Mouse (Mus musculus) midbrain, embryonic 12.5 days (tissue): Measurements from ENCODE around the gene Fam133b. TPM values are rescaled to one million over a fixed set of nuclear protein-coding genes. Genes with fewer than 3 reads are reported as not detected.

Experiments used
- ATAC-seq: fragments of 200-750 bp; cut with Nextera tagmentation; 2 replicates; pipeline ENCODE4 v1.8.0; 2017; ENCODE audit warnings: low read depth, moderate TSS enrichment, moderate library complexity; ENCODE audit not compliant: low FRiP score
- H3K27ac ChIP-seq: fragments of 300-500 bp; sonication (generic); replicated peaks from 2 replicates; pipeline ENCODE4 v1.5.1; 2016; ENCODE audit warnings: mild to moderate bottlenecking
- H3K27me3 ChIP-seq: fragments of 300-500 bp; sonication (generic); 2 replicates; pipeline ENCODE4 v1.6.1; 2016; ENCODE audit warnings: mild to moderate bottlenecking
- H3K36me3 ChIP-seq: fragments of 300-500 bp; sonication (generic); 2 replicates; pipeline ENCODE4 v1.6.1; 2016
- H3K4me1 ChIP-seq: fragments of 300-500 bp; sonication (generic); 2 replicates; pipeline ENCODE4 v1.6.1; 2016
- H3K4me2 ChIP-seq: fragments of 300-500 bp; sonication (generic); replicated peaks from 2 replicates; pipeline ENCODE4 v1.6.1; 2016; ENCODE audit warnings: mild to moderate bottlenecking, moderate library complexity
- H3K4me3 ChIP-seq: fragments of 300-500 bp; sonication (generic); 2 replicates; pipeline ENCODE4 v1.5.1; 2016; ENCODE audit warnings: mild to moderate bottlenecking
- H3K9ac ChIP-seq: fragments of 300-500 bp; sonication (generic); replicated peaks from 2 replicates; pipeline ENCODE4 v1.6.1; 2016; ENCODE audit warnings: mild to moderate bottlenecking, moderate library complexity
- H3K9me3 ChIP-seq: fragments of 300-500 bp; sonication (generic); 2 replicates; pipeline ENCODE4 v1.6.1; 2016; ENCODE audit warnings: mild to moderate bottlenecking
- WGBS: fragments of 180-500 bp; shearing (Covaris S2); methylation state at CpG from one replicate; pipeline ENCODE4 v1.1.7; 2016; 5-methylcytosine and 5-hydroxymethylcytosine counted together
- polyA plus RNA-seq: library from polyadenylated mRNA; unstranded; fragments of >200 nt; fragmentation: Nextera tagmentation; extraction: Ambion mirVana; gene quantifications from 2 replicates; pipeline ENCODE4 v1.2.1, GENCODE M21; 2016

The Fam133b gene
- polyA plus RNA-seq = 36.4 and 39.4 TPM in 2 replicates

GRCm38 (mm10) chr5:3543629-3544479 is at the start of gene Fam133b:
TSS of gene Fam133b (plus strand) at chr5:3543833.
- Histone ChIP-seq H3K9ac (peak within 1 kb of the TSS; percentile 87), H3K27me3 (no peaks in the 10 kb centered on the region), H3K27ac (peak within 1 kb of the TSS; percentile 92), H3K9me3 (no peaks in the 10 kb centered on the region), H3K4me2 (peak within 1 kb of the TSS; percentile 72), H3K36me3 (peaks cover 4% of the 10 kb centered on the region; the same call in 1 of the 2 replicates), H3K4me1 (peaks cover 13% of the 10 kb centered on the region), H3K4me3 (peak within 1 kb of the TSS; percentile 90)
- peak; percentile 97 for ATAC-seq
- WGBS = under 1% methylated on average over 68 of the region's 80 CpGs

DNA sequence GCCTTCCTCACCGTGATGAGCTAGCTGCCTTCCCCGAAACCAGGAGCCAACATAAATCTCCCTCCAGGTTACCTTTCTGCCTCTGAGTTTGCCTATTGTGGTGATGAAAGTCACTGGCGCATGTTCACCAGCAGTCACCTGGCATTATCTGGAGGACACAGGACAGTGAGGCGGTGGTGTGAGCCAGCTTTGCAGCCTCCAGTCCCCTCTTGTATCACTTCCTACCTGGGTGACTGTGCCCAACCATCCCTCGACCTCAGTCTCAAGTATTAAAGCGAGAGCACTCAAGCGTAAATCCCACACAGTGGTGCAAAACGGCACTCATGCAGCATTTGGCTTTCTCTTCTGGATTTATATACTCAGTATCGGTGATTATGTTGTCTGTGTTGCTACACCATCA is 49.7 kb upstream of the Fam133b start:
- no peak overlapping the region for H3K4me2 ChIP-seq
- H3K36me3 ChIP-seq = no peaks in the 10 kb centered on the region
- no peak for ATAC-seq
- 89% methylated on average over 9 of the region's 9 CpGs for WGBS
- H3K9ac ChIP-seq = no peak overlapping the region
- H3K9me3 ChIP-seq = no peaks in the 10 kb centered on the region
- H3K4me1 ChIP-seq = no peaks in the 10 kb centered on the region
- H3K27me3 ChIP-seq = no peaks in the 10 kb centered on the region
- H3K4me3 ChIP-seq = no peak overlapping the region
- H3K27ac ChIP-seq = no peak overlapping the region

GRCm38 (mm10) chr5:3494452-3495187 is 49.0 kb upstream of the Fam133b start:
- H3K36me3 ChIP-seq = no peaks in the 10 kb centered on the region
- WGBS = 87% methylated on average over 8 of the region's 8 CpGs
- ATAC-seq = no peak

GRCm38 (mm10) chr5:3497505-3497925 is 46.1 kb upstream of the Fam133b start:
- H3K4me1 ChIP-seq = no peaks in the 10 kb centered on the region
- H3K36me3 ChIP-seq = no peaks in the 10 kb centered on the region
- H3K27ac ChIP-seq = no peak overlapping the region
- no peak overlapping the region for H3K4me2 ChIP-seq
- no peak for ATAC-seq
- no peak overlapping the region for H3K4me3 ChIP-seq
- no peaks in the 10 kb centered on the region for H3K27me3 ChIP-seq
- no peaks in the 10 kb centered on the region for H3K9me3 ChIP-seq
- H3K9ac ChIP-seq = no peak overlapping the region
- WGBS = 85% methylated on average over 5 of the region's 5 CpGs

More at GRCm38 (mm10) chr5:3494452-3495187, 49.0 kb upstream of the Fam133b start:
- no peaks in the 10 kb centered on the region for H3K4me1 ChIP-seq
- no peak overlapping the region for H3K9ac ChIP-seq
- no peaks in the 10 kb centered on the region for H3K9me3 ChIP-seq
- H3K27me3 ChIP-seq = no peaks in the 10 kb centered on the region
- no peak overlapping the region for H3K4me3 ChIP-seq
- H3K27ac ChIP-seq = no peak overlapping the region
- no peak overlapping the region for H3K4me2 ChIP-seq

DNA sequence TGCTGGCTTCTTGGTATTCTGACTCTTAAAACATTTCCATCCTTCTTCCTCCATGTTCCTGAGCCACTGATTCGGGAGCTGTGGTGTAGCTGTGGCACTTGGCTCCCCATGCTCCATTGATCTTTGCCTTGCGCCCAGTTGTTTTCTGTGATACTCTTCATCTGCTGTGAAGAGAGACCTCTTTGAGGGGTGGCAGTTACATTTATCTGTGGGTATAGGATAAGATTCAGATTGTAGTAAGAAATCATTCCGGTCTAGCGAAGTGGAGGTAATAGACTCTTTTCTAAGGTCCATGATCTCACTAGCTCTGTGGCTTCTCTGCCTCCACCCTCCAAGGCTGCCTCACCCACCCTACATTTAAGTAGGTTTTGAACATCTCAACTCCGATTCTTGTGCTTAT is 43.3 kb upstream of the Fam133b start:
- no peak overlapping the region for H3K4me2 ChIP-seq
- no peak overlapping the region for H3K4me3 ChIP-seq
- ATAC-seq = no peak
- 91% methylated on average over 5 of the region's 5 CpGs for WGBS
- H3K9me3 ChIP-seq = no peaks in the 10 kb centered on the region
- no peak overlapping the region for H3K27ac ChIP-seq
- no peaks in the 10 kb centered on the region for H3K27me3 ChIP-seq
- no peaks in the 10 kb centered on the region for H3K4me1 ChIP-seq
- H3K9ac ChIP-seq = no peak overlapping the region
- no peaks in the 10 kb centered on the region for H3K36me3 ChIP-seq

DNA sequence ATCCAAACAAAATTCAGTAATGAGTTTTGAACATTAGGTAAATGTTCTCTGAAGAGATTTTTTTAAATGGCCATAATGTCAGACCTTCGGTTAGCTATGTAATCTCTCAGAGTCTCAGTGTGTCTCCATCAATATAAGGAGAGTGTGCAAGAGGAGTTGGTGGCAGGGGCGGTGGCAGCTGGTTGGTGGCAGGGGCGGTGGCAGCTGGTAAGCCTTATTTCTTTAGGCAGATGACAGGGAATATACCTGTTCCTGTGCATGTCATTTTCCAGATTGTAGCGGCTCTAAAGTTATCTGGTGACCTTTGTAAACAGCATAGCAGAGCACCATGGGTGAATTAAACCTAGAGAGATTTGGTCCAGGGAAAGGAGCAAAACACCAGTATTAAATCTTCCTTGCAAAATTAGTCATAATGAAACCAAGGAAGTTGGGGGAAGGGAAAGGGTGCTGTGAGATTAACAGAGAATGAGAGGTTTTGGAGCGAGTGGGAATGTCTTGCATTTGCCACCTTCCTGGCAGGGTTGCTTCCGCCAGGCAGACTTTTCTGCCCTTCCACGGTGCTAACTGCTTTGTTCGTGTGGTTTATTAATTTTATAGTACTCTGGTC is 42.6 kb upstream of the Fam133b start:
- 78% methylated on average over 8 of the region's 8 CpGs for WGBS
- no peak overlapping the region for H3K4me2 ChIP-seq
- H3K9ac ChIP-seq = no peak overlapping the region
- no peaks in the 10 kb centered on the region for H3K36me3 ChIP-seq
- H3K27ac ChIP-seq = no peak overlapping the region
- H3K27me3 ChIP-seq = no peaks in the 10 kb centered on the region
- H3K4me1 ChIP-seq = no peaks in the 10 kb centered on the region
- H3K4me3 ChIP-seq = no peak overlapping the region
- ATAC-seq = no peak
- H3K9me3 ChIP-seq = no peaks in the 10 kb centered on the region

DNA sequence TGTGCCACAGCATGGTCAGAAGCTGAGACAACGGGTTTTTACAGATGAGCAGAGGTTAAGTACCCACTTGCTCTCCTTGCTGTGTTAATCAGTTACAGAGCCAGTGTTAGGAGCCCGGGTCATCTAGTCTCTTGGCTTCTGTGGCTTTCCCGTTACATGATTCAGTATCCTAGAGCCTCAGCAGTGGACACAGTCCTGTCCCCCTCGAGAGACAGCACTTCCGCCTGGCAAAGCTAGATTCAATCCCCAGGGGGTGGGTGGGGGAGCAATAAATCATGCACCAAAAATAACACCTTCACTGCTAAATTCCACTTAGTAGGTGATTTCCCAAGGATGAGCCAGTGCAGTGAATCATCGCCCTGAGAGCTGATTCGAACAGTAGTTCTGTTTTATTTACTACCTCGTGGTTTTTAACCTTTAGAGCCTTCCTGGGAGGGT is 42.0 kb upstream of the Fam133b start:
- H3K9me3 ChIP-seq = no peaks in the 10 kb centered on the region
- no peaks in the 10 kb centered on the region for H3K4me1 ChIP-seq
- no peak overlapping the region for H3K4me3 ChIP-seq
- H3K4me2 ChIP-seq = no peak overlapping the region
- H3K36me3 ChIP-seq = no peaks in the 10 kb centered on the region
- WGBS = 65% methylated on average over 8 of the region's 8 CpGs
- H3K9ac ChIP-seq = no peak overlapping the region
- H3K27ac ChIP-seq = no peak overlapping the region
- ATAC-seq = no peak
- H3K27me3 ChIP-seq = no peaks in the 10 kb centered on the region

DNA sequence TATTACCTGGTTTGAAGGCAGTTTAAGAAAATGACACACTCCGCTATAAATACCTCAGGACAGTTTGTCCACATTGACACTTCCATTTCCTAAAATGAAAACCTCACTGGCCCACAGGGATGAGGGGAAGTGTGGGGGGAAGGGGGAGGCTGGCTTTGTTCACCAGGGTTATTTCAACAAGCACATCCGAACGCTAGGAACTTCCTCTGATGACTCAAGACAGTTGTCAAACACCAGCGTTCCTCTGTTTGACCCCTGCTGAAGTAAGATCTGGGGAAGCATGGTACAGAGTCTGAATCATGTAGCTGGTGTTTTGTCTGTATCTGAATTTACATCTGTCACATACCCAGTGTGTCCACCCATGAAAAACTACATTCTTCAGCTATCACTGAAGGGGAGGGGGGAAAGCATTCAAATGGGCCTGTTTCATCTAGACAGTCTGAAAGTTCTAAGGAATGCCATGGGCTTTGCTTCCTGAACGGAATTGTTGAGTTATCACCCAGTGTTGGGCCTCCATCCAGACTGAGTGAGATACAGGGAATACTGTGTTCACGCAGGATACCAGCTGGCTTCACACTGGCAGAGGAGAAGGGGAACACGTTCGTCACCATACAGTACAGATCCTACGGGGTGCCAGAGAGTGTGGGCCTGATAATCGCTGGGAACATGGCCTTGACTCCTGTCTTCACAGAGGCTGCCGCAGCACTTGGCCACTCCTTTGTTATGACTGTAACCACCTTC is 40.9 kb upstream of the Fam133b start:
- Histone ChIP-seq H3K27me3 (no peaks in the 10 kb centered on the region), H3K27ac (no peak overlapping the region), H3K4me3 (no peak overlapping the region), H3K4me2 (no peak overlapping the region), H3K4me1 (no peaks in the 10 kb centered on the region), H3K9ac (no peak overlapping the region), H3K36me3 (no peaks in the 10 kb centered on the region), H3K9me3 (no peaks in the 10 kb centered on the region)
- ATAC-seq = no peak
- WGBS = 78% methylated on average over 11 of the region's 11 CpGs

GRCm38 (mm10) chr5:3503373-3503772 is 40.3 kb upstream of the Fam133b start:
- Histone ChIP-seq H3K4me1 (no peaks in the 10 kb centered on the region), H3K9ac (no peak overlapping the region), H3K9me3 (no peaks in the 10 kb centered on the region), H3K27me3 (no peaks in the 10 kb centered on the region), H3K36me3 (no peaks in the 10 kb centered on the region), H3K4me3 (no peak overlapping the region), H3K4me2 (no peak overlapping the region), H3K27ac (no peak overlapping the region)
- ATAC-seq = no peak
- 81% methylated on average over 4 of the region's 4 CpGs for WGBS

- WGBS = 85% methylated on average over 9 of the region's 9 CpGs
- Histone ChIP-seq H3K4me3 (no peak overlapping the region), H3K27ac (no peak overlapping the region), H3K4me1 (no peaks in the 10 kb centered on the region), H3K4me2 (no peak overlapping the region), H3K9ac (no peak overlapping the region), H3K27me3 (no peaks in the 10 kb centered on the region), H3K9me3 (no peaks in the 10 kb centered on the region), H3K36me3 (no peaks in the 10 kb centered on the region)
- ATAC-seq = no peak
These were observed 39.8 kb upstream of the Fam133b start for GRCm38 (mm10) chr5:3503836-3504323.

- no peak for ATAC-seq
- H3K27ac ChIP-seq = no peak overlapping the region
- WGBS = 69% methylated on average over 4 of the region's 4 CpGs
- no peak overlapping the region for H3K9ac ChIP-seq
- no peaks in the 10 kb centered on the region for H3K9me3 ChIP-seq
- H3K4me3 ChIP-seq = no peak overlapping the region
- no peaks in the 10 kb centered on the region for H3K36me3 ChIP-seq
- no peak overlapping the region for H3K4me2 ChIP-seq
- no peaks in the 10 kb centered on the region for H3K27me3 ChIP-seq
- H3K4me1 ChIP-seq = no peaks in the 10 kb centered on the region
These were observed 39.2 kb upstream of the Fam133b start for GRCm38 (mm10) chr5:3504453-3504852.
